Mouse (Mus musculus) lung, postnatal 10 days (tissue): ENCODE measurements around the gene Lrp8.

Source experiments
- DNase-seq: peaks from one replicate; pipeline ENCODE4 v3.0.0; 2021

Lrp8 gene

GRCm38 (mm10) chr4:107923145-107923802 lies 121.2 kb downstream of the Lrp8 start, which contains the start of gene Cpt2:
Gene Cpt2, minus strand, starts transcription at chr4:107923610.
- peak; percentile 97 for DNase-seq

GRCm38 (mm10) chr4:107923803-107924194 lies 121.7 kb downstream of the Lrp8 start:
- DNase-seq, result no peak
